Mouse (Mus musculus): Measurements from ENCODE around the gene Ephb3. TPM values are rescaled to one million over a fixed set of nuclear protein-coding genes. Genes with fewer than 3 reads are reported as not detected.

Ephb3 gene
- polyA plus RNA-seq, 1 experiment, result 10.5 TPM

DNA sequence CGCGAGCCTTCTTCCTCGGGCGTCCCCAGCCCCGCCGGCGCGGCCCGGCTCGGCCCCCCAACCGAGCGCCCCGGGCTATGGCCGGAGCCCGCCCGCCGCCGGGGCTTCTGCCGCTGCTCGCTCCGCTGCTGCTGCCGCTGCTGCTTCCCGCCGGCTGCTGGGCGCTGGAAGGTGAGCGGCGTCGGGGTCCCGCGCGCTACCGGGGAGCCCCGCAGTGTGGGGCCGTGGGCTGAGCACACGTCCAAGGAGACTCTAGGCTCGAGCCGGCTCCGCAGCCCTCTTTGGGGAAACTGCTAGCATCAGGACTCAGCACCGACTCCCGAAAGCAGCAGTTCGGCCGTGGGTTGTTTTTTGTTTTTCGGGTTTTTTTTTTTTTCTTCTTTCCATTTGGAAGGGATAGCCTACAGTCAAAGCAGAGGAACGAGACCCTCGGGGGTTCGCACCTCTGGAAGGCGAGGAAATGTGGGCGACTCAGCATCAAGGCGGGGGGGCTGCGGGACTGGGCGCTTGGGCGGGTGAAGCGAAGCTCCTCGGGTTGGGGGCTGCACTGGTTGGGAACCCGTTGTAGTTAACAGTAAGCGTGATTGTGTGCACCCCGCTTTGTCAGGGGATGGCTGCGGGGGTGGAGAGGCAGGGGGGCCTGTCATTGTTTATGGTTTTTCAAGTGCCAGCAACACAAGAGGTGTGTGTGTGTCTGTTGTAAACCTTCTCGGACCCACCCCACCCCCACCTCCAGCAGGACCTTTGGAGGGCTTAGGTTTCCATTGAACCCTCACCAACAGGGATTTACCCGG lies 735 bp downstream of the Ephb3 start:
- DNase-seq (ENCODE audit: low read depth), result no peak

DNA sequence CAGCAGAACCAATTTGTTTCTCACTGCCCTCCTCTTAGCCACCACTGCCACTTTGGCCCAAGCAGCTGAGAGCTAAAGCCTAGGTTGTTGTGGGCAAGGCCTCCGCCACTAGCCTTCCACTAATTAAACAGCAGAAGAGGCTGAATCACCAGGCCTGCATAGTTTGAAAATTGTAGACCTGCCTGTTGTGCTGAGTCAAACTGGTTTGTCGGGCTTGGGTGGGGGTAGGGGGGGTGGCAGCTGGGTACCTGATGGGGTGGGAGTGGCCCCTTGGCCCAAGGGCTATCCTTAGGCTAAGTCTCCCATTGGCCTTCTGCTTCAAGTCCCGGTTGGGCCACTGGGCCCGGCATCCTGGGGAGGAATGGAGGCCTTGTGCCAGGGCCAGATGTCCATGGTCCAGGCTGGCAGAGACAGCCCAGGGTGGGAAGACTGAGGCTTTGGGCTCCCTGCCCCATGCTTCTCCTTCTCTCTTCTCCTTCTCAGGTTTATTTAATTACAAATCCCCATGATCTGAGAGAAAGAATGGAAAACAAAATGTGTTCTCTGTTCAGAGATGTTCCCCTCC lies 3.5 kb downstream of the Ephb3 start:
- no peak for DNase-seq (ENCODE audit: low read depth)

DNA sequence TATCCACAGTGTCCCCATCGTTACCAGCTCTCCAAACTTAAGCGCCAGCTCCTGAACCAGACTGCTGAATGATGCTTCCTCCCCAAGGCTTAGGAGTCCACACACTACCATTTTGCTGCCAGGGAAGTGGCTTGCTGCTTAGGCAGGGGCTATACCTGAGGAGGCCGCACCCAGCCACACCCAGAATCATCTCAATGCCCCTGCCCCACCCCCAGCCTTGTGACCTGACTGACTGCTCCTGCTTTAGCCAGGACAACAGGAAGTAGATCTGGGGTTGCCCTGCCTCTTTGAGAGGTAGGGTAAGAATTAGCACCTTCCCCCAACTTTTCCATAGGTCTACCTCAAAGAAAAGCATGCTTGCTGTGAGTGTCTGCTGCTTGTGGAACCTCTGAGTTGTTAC lies 4.7 kb downstream of the Ephb3 start:
- DNase-seq (ENCODE audit: low read depth), result no peak

DNA sequence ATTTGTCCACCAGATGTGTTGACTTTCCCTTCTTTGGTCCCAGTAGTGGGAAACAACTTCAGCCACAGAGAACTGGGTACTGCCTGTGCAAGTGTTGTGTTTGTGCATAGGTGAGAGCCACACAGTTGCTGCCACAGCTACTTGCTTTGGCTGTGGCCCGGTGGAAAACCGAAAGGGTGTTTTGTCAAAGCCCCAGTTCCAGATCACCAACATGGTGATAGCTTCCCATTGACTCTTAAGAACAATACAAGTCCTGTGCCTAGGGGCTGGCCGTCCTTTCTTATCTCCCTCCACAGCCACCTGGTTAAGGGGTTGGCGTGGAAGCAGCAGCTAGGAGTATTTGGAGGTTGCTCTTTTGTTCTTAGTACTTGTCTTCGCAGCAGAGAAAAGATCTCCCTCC lies 5.6 kb downstream of the Ephb3 start:
- DNase-seq (ENCODE audit: low read depth), result no peak

DNA sequence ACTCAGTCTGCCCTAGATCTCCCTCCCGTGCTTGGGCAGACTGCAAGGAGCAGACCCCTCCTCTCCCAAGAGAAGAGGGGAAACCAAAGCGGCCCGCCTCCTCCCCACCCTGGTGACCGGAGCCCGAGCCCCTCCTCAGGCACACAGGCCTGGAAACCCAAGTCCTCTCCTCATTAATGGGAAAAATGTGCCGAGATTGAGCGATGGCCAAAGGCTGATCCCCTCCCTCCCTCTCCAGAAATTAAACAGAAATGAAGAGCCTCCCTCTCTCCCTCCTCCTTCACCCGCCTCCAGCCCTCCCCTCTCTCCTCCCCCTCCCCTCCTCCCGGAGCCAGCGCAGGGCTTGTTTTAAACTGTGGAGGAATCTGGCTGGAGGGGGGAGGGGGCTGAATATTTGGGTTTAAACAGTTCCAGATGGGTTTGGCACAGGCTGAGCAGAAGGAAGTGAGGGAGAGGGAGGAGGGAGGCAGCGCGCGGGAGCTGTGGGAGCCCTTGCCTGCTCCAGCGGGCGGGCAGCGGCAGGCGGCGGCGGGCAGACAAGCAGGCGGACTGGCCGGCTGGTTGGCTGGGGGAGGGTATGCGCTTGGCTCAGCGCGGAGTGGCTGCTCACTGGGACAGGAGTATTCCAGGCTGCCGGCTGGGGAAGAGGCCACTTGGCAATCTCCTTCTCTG lies 6.2 kb downstream of the Ephb3 start:
- DNase-seq (ENCODE audit: low read depth), result no peak

DNA sequence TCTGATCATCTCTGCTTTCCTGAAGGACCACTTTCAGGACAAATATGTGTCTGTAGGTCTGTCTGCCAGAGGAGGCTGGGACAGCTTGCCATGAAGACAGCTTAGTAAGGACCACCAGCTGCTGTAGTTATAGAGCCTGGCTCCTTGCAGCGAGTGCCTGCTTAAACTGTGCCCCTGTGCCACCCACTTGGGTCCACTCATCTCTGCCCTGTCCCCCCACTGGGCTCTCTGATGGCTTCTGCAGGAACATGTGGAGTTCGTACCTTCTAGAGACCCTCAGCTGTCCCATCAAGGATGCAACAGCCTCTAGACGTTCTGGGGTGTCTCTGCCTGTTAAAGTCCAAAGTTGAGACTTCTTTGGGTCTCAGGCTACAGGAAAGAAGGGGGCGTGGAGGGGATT lies 6.9 kb downstream of the Ephb3 start:
- no peak for DNase-seq (ENCODE audit: low read depth)

DNA sequence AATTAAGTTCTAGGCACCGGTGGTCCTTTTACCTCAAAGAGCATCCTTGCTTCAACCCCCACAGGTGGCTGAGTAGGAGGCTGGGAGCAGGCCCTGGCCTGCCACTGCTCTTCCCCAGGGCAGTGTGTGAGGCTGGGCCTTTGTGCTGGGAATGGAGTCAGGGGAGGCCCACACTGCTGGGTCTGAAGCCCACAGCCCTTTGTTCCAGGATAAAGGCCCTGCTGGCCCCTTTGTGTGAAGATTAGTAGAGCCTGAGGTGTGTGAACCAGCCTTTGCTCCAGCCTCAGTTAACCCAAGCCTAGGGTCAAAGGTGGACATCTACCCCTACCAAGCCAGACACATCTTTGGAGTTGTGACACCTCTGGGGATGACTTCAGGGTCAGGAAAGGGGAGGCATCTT lies 7.8 kb downstream of the Ephb3 start:
- DNase-seq (ENCODE audit: low read depth), result no peak

DNA sequence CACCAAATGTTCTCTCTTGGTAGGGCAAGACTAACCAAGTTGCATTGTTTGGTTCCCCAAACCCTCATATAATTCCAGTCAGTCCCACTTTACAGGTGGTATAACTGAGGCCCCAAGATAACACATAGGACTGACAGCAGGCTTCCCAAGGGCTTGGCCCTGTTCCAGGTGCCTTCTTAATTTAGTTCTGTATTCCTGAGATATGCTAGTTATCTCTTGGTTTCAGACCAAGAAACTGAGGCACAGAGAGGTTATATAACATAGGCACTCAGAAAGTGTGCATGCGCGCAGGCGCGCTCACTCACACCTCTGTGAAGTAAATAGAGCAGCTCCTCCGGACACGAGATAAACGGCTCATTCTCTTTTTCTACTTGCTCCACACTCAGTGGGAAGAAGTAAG lies 9.4 kb downstream of the Ephb3 start:
- no peak for DNase-seq (ENCODE audit: low read depth)

DNA sequence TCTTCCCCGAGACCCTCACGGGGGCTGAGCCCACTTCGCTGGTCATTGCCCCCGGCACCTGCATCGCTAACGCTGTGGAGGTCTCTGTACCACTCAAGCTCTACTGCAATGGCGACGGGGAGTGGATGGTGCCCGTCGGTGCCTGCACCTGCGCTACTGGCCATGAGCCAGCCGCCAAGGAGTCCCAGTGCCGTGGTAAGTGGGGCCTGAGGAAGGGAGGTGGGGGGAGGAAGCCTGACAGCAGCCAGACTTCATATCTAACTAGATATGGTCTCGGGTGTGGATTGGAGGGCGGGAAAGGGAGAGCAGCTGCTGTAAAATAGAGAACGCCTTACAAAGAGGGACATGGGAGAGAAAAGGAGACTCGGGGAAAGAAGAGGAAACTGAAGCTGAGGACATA lies 10.2 kb downstream of the Ephb3 start:
- DNase-seq (ENCODE audit: low read depth), result no peak

DNA sequence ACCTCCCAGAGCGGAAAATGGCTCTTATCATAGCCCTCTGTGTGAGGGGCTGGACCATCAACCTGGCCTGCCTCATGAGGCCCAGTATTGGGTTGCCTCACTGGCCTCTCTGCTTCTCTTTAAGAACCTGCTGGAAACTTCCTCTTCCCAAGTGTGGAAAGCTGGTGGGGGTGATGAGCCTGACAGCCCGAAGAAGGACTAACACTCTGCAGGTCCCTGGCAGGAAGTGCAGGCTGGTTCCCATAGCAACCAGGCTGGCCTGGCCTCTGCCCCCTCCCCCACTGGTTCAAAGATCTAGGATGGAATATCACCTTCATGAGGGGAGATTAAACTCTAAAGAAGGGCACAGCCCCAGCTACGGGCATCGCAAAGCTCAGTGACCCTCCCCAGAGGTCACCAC lies 11.5 kb downstream of the Ephb3 start:
- no peak for DNase-seq (ENCODE audit: low read depth)

DNA sequence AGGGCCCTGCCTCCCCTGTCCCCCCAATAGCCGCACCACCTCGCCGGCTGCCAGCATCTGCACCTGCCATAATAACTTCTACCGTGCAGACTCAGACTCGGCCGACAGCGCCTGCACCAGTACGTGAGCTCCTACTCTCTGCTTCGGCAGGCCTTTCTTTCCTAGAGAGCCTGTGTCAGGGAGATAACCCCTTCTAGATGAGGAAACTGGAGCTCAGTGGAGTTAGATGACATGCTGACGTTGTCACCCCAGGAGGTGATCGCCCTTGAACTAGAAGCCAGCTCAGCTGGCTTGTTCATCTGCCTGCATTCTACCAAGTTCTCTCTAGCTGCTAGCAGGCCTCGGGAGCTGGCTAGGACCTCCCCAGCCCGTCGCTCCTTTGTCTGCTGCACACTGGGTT lies 12.7 kb downstream of the Ephb3 start:
- no peak for DNase-seq (ENCODE audit: low read depth)

DNA sequence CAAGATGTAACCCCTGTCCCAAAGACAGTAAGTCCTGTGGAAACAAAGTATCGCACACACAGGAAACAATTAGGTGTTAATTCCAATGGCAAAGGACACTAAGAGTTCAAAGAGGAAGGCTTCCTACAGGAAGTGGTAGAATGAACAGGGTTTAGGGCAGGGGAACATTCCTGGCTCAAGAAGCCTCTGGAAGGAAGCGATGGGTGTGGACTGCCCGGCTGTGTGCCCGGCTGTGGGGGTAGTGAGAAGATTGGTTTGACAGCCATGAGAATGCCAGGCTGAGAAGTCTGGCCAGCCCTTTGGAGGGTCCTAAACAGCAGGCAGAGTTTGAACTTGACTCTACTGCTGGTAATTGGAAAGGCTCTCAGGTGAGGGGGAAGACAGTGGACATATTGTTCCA lies 15.1 kb downstream of the Ephb3 start:
- DNase-seq (ENCODE audit: low read depth), result no peak

DNA sequence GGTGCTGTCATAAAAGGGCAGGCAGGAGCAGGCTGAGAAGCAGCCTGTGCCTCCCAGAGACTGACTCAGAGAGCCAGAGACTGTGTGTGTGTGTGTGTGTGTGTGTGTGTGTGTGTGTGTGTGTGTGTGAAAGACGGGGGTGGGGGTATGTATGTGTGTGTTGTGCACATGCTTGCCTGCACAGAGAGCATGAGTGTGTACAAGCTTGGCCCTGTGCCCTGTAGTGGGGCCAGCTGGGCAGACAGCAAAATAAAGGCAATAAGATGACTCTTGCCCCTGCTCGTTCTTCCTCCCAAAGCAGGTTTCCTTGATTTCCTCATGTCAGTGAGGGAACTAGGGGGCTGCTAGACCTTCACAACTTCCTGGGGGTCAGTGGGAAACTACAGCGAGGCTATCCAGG lies 18.5 kb downstream of the Ephb3 start:
- DNase-seq (ENCODE audit: low read depth), result no peak

DNA sequence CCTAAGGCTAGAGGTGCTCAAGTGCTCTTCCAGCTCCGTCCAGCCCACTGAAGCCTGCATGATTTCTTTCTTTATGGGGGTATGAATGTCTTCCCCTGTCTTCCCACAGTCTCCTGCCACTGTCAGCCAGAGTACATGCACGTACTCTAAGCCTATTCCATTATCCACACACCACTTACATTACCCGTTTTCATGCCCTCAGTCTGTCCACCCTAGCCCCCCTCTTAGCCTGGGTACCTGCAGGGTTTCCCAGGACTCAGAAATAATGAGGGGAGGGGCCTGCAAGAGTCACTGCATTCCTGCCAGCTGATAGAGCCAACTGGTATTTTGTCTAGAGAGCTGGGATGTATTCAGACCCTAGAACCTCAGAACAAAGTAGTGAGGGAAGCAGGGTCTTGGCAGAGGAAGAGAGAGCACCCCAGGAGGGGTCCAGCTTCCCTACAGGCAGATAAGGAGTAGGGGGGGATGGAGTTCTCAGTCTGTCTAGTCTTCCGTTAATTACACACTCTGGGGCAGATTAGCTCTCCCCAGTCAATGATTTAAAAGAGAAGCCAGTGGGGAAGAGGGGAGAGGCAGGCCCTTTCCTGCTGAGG lies 20.2 kb downstream of the Ephb3 start:
- DNase-seq (ENCODE audit: low read depth), result no peak

DNA sequence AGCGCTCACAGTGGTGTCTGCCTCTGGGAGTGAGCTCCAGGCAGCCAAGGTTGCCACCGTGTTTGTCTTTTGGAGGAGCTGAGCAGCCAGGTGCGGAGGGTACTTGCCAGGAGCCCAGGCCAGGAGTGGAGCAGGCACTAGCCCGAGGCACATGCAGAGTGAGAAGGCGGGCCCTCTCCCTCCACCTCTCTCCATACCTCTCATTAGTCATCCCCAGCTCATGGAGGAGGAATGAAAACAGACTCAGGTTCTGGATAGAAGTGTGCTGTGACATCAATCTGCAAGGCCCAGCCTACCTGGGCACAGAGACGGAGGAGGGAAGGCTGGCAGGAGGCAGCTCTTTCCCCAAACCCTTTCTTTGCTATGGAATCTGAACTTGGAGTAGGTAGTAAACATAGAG lies 22.1 kb downstream of the Ephb3 start:
- no peak for DNase-seq (ENCODE audit: low read depth)

DNA sequence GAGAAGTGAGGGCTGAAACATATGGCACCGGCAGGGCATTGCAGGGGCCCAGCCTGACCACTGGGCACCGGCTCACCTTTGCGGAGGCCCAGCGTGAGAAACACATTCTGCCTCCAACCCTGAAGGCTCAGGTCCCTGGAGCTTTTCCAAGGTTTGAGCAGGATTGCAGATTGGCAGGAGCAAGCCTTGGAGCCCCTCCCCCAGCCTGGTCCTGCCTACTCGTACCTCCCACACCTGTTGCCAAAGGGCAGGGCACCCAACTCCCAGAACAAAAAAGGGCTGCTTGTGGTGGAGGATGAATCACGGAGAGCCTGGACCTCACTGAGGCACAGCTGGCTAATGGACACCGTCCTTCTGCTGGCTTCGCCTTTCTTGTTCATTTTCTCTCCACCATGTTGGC lies 30.6 kb downstream of the Ephb3 start:
- DNase-seq (ENCODE audit: low read depth), result peak; percentile 57

DNA sequence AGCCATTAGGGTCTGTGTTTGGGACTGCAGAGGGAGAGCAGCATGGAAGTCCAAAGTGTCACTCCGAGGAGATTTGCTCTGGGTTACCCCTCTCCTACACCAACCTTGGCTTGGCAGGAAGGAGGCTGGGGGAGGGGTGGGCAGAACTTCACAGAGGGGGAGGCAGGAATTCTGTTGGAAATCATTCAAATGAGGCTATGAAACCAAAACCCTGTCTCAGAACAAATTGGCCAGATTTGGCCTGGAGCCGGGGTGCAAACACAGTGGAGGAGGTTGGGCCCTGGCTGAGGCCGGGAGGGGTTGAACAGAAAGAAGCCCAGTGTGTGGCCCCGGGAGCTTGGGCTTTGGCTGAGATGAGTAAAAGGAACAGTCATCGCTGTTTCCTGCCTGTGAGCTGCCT lies 34.2 kb downstream of the Ephb3 start:
- no peak for DNase-seq (ENCODE audit: low read depth)

DNA sequence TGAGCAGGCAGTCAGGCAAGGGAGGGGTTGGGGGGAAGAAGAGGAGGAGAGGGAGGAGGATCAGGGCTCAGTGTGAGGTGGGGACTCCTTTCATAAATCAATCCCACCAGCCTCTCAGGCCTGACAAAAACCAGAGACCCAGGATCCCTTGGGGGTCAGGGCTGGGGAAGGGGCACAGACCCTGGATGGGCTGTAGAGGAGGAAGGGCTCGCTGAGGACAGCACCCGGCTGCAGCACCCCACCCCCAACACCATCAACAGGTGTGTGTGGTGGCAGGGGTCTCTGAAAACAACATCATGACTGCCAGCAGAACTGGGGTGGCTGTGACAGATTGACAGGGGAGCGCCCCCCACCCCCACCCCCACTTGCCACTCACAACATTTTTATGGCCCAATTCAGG lies 36.0 kb downstream of the Ephb3 start:
- DNase-seq (ENCODE audit: low read depth), result no peak

DNA sequence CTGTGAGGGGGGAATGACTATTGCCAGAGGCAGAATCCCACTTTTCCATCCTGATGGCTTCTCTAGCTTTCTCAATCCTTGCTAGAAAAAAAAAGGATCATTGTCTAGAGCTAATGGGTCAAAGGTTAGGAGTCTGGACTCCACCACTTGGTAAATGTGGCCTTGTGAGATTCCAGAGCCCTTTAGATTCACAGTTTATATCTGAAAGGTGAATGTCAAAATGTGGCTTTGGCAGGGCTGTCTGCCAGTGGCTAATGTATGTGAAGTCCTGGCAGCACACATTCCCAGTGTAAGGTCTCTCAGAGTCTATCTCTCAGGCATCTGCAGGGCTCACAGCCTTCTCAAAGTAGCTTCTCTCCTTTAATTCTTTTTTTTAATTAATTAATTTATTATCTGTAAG lies 36.5 kb downstream of the Ephb3 start:
- no peak for DNase-seq (ENCODE audit: low read depth)

DNA sequence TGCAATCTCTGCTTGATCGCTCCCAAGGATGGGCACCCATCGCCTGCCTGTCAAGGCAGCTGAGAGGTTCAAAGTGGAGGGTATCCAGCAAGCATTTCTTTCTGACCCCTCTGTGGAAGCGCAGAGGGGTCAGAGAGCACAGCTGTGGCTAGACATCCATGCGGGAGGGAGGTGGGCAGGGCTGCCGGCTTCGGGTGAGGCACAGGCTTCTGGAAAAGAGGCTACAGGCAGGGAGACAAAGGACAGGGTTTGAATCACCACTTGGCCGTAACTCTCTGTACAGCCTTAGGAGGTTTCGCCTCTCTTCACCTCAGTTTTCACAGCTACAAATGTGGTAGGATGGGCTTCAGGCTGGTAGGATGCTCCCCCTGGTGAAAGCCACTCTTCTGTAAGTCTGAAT lies 38.4 kb downstream of the Ephb3 start:
- DNase-seq (ENCODE audit: low read depth), result no peak

DNA sequence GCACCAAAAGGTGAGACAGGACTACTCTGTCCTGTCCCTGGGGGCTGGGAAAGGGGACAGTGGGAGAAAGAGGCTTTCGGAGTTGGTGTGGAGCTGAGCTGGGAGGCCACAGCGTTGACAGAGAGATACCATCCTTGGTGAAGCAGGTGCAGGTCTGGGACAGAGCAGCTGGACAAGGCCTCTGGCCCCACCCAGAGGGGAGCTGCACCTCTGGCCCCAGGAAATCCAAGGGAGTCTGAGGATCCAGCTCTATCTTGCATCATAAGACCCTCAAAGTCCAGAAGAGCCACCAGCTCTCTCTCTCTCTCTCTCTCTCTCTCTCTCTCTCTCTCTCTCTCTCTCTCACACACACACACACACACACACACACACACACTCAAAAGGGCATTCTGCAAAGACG lies 40.2 kb downstream of the Ephb3 start:
- DNase-seq (ENCODE audit: low read depth), result no peak

DNA sequence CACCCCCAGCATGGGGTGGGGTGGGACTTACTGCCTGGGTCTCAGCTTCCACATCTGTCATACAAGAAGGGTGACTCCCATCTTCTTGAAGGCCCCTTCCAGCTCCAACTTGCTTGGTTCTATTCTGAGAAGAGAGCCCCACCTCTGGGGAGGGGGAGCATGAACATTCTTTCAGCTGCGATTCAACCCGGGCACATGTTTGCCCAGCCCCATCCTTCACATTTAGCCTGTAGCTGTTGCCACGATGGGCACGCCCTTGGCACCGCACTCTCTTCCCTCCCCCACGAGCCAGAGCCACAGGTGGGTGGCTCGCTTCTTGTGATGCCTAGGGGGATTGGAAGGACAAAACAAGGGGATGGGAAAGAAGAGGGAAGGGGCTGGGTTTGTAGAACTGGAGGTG lies 40.8 kb downstream of the Ephb3 start:
- no peak for DNase-seq (ENCODE audit: low read depth)

DNA sequence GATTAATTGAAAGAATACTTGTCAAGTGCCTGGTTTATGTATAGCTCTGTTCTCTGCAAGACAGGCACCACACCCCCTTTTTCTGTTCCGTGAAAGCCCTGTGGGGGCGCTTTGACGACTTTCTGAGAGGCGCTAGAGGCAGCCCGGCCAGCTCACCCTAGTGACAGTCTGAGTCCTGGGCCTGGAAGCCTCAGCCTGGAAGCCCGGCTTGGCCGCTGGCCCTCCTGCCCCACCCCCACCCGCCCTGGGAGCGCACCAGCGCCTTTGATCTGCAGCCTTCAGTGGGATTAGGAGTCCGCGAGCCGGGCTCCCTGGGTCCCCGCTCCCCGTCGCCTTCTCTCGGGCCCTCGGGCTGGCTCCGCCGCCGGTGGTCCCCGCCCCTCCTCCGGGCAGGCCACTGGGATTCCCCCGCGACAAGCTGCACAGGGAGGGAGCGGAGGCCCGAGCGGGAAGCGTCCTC lies 41.4 kb downstream of the Ephb3 start:
- no peak for DNase-seq (ENCODE audit: low read depth)
